Mouse (Mus musculus) forebrain, embryonic 10.5 days (tissue): ENCODE measurements around the gene Etfrf1. TPM values are rescaled to one million over a fixed set of nuclear protein-coding genes. Genes with fewer than 3 reads are reported as not detected.

Experiments used
- DNase-seq: peaks from one replicate; pipeline ENCODE4 v3.0.0-alpha.2; 2017; ENCODE audit warnings: low spot score; ENCODE audit errors: extremely low spot score
- H3K27ac ChIP-seq: fragments of 300-500 bp; sonication (generic); 2 replicates; pipeline ENCODE4 v1.5.1; 2016; ENCODE audit warnings: mild to moderate bottlenecking
- H3K27me3 ChIP-seq: fragments of 300-500 bp; sonication (generic); 2 replicates; pipeline ENCODE4 v1.6.1; 2016; ENCODE audit warnings: mild to moderate bottlenecking; ENCODE audit not compliant: poor library complexity, severe bottlenecking
- H3K36me3 ChIP-seq: fragments of 300-500 bp; sonication (generic); replicated peaks from 2 replicates; pipeline ENCODE4 v1.6.1; 2016; ENCODE audit warnings: mild to moderate bottlenecking, moderate library complexity
- H3K4me1 ChIP-seq: fragments of 300-500 bp; sonication (generic); 2 replicates; pipeline ENCODE4 v1.6.1; 2016
- H3K4me3 ChIP-seq: fragments of 300-500 bp; sonication (generic); 2 replicates; pipeline ENCODE4 v1.5.1; 2016; ENCODE audit warnings: mild to moderate bottlenecking, moderate library complexity
- H3K9me3 ChIP-seq: fragments of 300-500 bp; sonication (generic); 2 replicates; pipeline ENCODE4 v1.6.1; 2016; ENCODE audit warnings: mild to moderate bottlenecking, moderate library complexity
- whole genome bisulfite sequencing: fragments of 180-500 bp; shearing (Covaris S2); methylation state at CpG from one replicate; pipeline ENCODE4 v1.1.7; 2016; 5-methylcytosine and 5-hydroxymethylcytosine counted together
- polyA plus RNA-seq: library from polyadenylated mRNA; unstranded; fragments of >200 nt; fragmentation: Nextera tagmentation; extraction: Ambion mirVana; gene quantifications from 2 replicates; pipeline ENCODE4 v1.2.1, GENCODE M21; 2016

Gene Etfrf1
- polyA plus RNA-seq, 1 experiment from 2014 or later: 34.1 TPM

DNA sequence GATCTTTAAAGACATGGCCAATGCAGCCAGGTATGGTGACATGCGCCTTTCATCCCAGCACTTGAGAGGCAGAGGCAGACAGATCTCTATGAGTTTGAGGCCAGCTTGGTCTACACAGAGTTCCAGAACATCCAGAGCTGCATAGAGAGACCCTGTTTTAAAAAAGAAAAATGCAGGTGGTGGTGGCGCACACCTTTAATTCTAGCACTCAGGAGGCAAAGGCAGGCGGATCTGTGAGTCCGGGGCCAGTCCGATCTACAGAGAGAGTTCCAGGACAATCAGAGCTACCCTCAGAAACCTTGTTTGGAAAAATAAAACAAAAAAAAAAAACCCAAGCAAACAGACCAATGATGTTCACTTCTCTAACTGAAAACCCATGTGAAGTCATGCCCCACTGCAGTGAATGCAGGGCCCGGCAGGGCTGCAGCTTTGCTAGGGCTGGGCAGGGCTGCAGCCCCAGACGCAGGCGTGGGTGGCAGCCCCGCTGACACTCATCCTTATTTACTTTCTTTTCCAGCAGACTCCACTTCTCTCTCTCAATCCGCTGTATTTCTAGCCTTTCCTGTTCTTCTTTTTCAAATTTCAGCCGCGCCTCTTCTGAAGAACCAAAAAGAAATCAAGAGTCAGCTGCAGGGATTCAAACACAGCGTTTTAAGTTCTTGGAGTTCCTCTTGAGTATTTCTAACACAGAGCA lies 8.4 kb upstream of the Etfrf1 start:
- H3K9me3 ChIP-seq: no peaks in the 10 kb centered on the region
- H3K27ac ChIP-seq: no peak overlapping the region
- H3K4me1 ChIP-seq: no peaks in the 10 kb centered on the region
- no peak for DNase-seq
- 87% methylated on average over 13 of the region's 13 CpGs for WGBS
- no peaks in the 10 kb centered on the region for H3K36me3 ChIP-seq
- no peak overlapping the region for H3K4me3 ChIP-seq
- H3K27me3 ChIP-seq: no peaks in the 10 kb centered on the region

DNA sequence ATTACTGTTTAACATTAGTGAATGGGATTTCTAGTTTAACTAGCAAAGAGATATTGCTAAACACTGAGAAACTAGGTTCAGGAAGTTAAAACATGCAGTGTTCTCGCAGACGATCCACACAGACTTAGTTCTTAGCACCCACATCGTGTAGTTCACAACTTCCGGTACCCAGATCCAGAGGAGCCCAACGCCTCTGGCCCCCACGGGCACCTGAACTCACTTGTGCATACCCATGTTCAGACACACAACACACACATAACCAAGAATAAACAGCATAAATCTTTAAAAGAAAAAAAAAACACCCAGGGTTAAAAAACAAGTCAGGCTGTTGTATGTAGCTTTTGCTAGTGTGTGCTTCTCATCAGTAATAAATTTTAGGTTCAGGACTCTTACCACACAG lies 6.5 kb upstream of the Etfrf1 start:
- WGBS: 91% methylated on average over 6 of the region's 6 CpGs
- no peaks in the 10 kb centered on the region for H3K36me3 ChIP-seq
- DNase-seq: no peak
- H3K27ac ChIP-seq: no peak overlapping the region
- no peaks in the 10 kb centered on the region for H3K9me3 ChIP-seq
- no peak overlapping the region for H3K4me3 ChIP-seq
- no peaks in the 10 kb centered on the region for H3K27me3 ChIP-seq
- no peaks in the 10 kb centered on the region for H3K4me1 ChIP-seq

DNA sequence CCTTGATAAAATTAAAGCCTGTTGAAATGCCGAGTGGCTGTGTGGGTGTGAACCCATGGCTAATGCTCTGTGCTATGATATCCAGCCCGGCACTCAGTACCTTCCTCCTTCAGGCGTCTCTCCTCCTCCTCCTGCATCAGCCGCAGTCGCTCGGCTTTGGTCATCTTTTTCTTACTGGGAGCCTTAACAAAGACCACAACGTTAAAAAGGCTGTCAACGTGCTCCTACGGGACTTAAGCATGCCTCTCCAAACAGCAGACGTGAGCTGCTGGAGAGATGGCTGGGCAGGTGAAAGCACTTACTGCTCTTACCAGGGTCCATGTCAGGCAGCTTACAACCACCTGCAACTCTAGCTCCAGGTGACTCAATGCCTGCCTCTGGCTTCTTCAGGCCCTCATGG lies 5.8 kb upstream of the Etfrf1 start:
- H3K4me3 ChIP-seq: no peak overlapping the region
- H3K36me3 ChIP-seq: no peaks in the 10 kb centered on the region
- no peaks in the 10 kb centered on the region for H3K27me3 ChIP-seq
- H3K27ac ChIP-seq: no peak overlapping the region
- H3K4me1 ChIP-seq: peaks cover 3% of the 10 kb centered on the region
- WGBS: 70% methylated on average over 10 of the region's 10 CpGs
- H3K9me3 ChIP-seq: no peaks in the 10 kb centered on the region
- no peak for DNase-seq

DNA sequence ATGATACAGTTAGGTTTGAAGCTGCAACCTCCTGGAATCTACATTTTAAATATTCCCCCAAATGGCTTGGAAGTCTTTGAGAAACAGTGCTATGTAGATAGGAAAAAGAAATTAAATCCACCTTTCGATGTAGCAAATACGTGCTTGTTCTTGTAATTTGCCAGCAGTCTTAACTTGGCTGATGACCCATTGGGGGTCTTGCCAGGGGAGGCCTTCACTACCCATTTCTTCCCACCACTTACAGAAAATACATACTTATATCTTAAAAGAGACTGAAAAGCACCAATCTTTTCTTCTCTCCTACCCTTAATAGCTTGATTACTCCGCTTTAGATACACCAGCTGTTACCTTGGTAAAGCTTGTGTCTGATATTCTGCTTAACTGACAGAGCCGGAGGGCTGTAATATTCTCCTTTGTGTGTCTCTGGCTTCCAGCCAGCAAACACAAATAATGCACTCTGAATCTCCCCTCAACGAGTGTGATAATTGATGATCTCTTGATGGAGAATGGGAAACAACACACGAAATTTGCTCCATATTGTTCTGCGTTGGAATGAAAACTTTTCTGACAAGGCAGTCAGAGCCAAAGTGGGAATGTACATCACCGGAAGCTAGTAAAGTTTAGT lies 766 bp upstream of the Etfrf1 start:
- 0 out of 2 replicates have a peak overlapping the region, but pooled peaks have one; percentile 95 for H3K27ac ChIP-seq
- 47% methylated on average over 8 of the region's 8 CpGs for WGBS
- no peak for DNase-seq

DNA sequence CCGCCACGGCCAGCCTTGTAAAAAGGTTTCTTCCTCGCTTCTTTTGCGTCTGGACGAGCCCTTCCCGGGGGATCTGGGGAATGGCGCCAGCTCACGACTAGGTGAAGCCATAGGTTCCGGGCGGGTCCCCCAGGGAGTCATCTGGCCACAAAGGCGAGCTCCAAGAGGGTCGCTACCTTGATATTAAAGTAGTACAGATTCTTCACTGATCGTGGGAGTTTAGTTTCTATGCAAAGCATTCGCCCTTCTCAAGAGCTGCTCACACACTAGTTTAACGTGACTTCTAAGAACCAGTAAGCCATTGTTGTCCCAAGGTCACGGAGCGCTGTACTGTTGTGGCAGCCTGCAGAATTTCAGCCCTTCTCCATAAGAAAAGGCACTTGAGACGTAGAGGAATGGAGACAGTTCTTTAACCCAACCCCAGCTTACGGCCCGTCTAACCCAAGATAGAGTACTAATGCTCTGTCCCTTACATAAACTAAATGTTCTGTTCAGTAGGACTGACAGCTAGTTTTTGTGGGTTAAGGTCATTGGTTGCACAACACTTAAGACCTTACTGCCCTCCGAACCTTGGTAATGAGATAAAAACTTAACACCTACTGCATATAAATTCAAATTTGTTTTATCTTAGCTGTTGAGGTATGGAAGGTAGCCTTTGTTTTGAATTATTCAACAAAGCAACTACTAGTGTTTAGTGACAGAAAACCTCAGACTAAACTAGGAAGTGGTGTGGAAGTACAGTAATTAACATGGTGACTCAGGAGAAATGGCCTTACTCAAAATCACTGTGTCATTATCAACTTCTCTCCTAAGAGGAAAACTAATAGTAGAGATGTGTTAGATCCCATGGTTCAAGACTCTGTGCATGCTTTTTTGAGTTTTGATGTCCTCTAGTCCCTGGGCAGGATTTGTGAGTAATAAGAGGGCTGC lies 707 bp downstream of the Etfrf1 start:
- peak overlapping the region; percentile 77 for H3K4me3 ChIP-seq
- 4% methylated on average over 21 of the region's 21 CpGs for WGBS
- DNase-seq: no peak
- peak overlapping the region; percentile 95 for H3K27ac ChIP-seq
- no peaks in the 10 kb centered on the region for H3K9me3 ChIP-seq
- H3K4me1 ChIP-seq: peaks cover 18% of the 10 kb centered on the region
- H3K27me3 ChIP-seq: no peaks in the 10 kb centered on the region
- peaks cover 10% of the 10 kb centered on the region; the same call in 1 of the 2 replicates for H3K36me3 ChIP-seq

More for the DNA sequence above, 766 bp upstream of the Etfrf1 start:
- Histone ChIP-seq H3K36me3 (no peaks in the 10 kb centered on the region), H3K27me3 (no peaks in the 10 kb centered on the region), H3K9me3 (no peaks in the 10 kb centered on the region), H3K4me3 (peak overlapping the region; percentile 77), H3K4me1 (peaks cover 18% of the 10 kb centered on the region)

DNA sequence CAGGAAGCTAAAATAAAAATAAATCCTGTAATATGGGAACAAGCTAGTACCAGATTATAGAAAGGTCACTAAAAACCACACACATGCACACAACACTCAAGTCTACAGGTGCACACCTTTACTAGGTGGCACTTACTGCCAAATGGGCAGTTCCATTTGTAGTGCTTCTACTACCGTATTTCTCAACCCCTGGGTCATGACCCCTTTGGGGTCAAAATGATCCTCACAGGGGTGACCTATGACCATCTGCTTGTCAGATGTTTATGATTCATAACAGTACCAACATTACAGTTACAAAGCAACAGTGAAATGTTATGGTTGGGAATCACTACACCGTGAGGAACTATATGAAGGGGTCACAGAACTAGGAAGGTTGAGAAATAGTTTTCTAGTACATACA lies 3.0 kb downstream of the Etfrf1 start:
- 83% methylated on average over 2 of the region's 2 CpGs for WGBS
- H3K4me3 ChIP-seq: no peak overlapping the region
- no peak for DNase-seq

DNA sequence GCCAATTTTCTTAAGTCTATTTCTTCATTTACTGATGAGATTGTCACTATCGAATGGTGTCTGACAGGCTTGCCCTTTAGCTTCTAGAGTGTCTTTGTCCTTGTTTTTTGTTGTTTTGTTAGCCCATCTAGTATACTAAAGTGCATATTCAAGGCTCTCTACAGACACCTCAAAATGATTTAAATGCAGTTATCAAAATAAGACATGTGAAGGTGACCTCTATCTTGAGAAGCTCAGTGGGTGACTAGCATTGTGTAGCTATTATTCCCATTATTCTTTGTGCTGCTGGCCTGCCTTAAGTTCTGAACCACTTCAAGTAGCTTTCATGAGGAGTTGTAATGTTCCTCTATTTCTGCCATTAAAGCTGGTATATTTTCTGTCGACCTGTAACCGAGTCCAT lies 4.9 kb downstream of the Etfrf1 start:
- H3K27ac ChIP-seq: no peak overlapping the region
- 90% methylated on average over 3 of the region's 3 CpGs for WGBS
- DNase-seq: no peak
- peaks cover 37% of the 10 kb centered on the region for H3K36me3 ChIP-seq
- peaks cover 11% of the 10 kb centered on the region for H3K4me1 ChIP-seq
- no peaks in the 10 kb centered on the region for H3K27me3 ChIP-seq
- H3K4me3 ChIP-seq: no peak overlapping the region
- no peaks in the 10 kb centered on the region for H3K9me3 ChIP-seq

More for the DNA sequence above, 3.0 kb downstream of the Etfrf1 start:
- Histone ChIP-seq H3K4me1 (peaks cover 18% of the 10 kb centered on the region), H3K9me3 (no peaks in the 10 kb centered on the region), H3K36me3 (peaks cover 20% of the 10 kb centered on the region), H3K27ac (no peak overlapping the region), H3K27me3 (no peaks in the 10 kb centered on the region)

DNA sequence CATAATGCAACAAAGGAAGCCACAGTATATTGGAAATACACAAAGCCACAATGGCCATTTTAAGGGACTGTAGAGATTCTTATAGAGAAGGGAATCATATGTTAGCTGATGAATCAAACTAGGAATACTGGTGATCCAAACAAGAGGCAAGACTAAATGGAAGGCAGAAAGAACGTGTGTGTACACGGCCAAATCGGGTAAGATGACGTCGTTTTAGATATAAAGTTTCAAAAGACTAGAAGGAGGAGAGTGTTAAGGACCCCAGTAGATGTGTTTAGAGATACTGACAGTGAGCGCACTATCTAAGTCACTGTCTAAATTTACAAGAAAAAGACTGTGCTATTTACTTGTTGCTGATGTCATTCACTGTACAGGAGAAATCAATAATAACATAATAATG lies 13.3 kb downstream of the Etfrf1 start:
- H3K27ac ChIP-seq: no peak overlapping the region
- H3K4me3 ChIP-seq: no peak overlapping the region
- 94% methylated on average over 6 of the region's 6 CpGs for WGBS
- no peaks in the 10 kb centered on the region for H3K9me3 ChIP-seq
- H3K4me1 ChIP-seq: no peaks in the 10 kb centered on the region
- no peak for DNase-seq
- H3K27me3 ChIP-seq: no peaks in the 10 kb centered on the region
- peaks cover 61% of the 10 kb centered on the region for H3K36me3 ChIP-seq

DNA sequence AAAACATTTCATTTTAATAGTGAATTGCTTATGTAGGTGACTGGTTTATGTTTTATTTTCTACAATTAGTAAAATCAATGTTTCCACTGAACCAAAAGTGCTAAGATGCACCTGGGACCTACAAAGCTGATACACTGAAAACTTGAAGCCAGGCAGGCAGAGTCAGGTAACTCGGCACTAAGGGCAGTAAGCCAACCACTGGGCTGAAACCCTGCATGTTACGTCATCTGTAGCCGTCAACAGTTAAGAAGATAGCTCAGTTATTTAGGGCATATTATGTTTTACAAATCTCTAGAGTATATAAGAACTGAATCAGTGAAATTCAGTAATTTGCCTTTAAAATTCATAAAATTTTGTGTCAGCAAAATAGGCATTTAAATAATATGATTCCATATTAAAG lies 15.4 kb downstream of the Etfrf1 start:
- Histone ChIP-seq H3K9me3 (no peaks in the 10 kb centered on the region), H3K27me3 (no peaks in the 10 kb centered on the region), H3K4me3 (no peak overlapping the region), H3K36me3 (peaks cover 63% of the 10 kb centered on the region), H3K4me1 (no peaks in the 10 kb centered on the region), H3K27ac (no peak overlapping the region)
- no peak for DNase-seq
- 94% methylated on average over 3 of the region's 3 CpGs for WGBS

DNA sequence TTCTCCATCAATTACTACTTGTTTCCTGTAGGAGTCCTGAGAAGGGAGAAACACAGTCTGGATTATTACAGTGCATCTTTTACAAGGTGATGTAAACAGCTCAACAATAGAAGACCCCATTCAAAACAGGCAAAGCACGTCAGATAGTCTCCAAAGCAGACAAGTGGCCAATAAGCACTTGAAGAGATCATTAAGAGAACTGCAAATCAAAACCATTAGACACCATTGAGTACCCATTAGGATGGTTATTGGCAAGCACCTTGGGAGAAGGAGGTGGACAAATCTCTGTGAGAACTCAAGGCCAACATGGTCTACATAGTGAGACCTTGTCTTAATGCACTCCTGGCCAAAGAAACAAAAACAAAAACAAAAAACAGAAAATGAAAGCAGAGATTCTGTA lies 23.5 kb downstream of the Etfrf1 start:
- Histone ChIP-seq H3K4me1 (no peaks in the 10 kb centered on the region), H3K4me3 (no peak overlapping the region), H3K27ac (no peak overlapping the region), H3K27me3 (no peaks in the 10 kb centered on the region), H3K36me3 (peaks cover 60% of the 10 kb centered on the region), H3K9me3 (no peaks in the 10 kb centered on the region)
- 84% methylated on average over 1 of the region's 1 CpGs for whole genome bisulfite sequencing
- no peak for DNase-seq

DNA sequence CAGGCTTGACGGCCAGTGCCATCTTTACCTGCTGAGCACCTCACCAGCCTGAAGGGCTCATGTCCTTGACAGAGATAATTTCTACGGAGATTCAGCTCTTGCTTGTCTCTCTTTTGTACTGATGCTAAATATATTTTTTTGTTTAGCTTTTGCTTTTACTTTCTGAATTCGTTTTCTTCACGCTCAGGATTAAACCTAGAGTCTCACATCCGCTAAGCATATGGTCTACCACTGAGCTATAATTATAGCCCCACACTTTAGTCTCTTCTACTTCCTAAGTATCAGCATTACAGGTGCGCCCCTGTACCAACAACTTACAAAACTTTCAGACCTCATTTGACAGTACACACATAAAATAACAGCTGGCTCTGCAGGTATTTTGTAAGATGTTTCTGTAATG lies 24.4 kb downstream of the Etfrf1 start:
- 89% methylated on average over 6 of the region's 6 CpGs for WGBS
- Histone ChIP-seq H3K4me1 (no peaks in the 10 kb centered on the region), H3K9me3 (no peaks in the 10 kb centered on the region), H3K36me3 (peaks cover 61% of the 10 kb centered on the region), H3K27ac (no peak overlapping the region), H3K4me3 (no peak overlapping the region), H3K27me3 (no peaks in the 10 kb centered on the region)
- DNase-seq: no peak

DNA sequence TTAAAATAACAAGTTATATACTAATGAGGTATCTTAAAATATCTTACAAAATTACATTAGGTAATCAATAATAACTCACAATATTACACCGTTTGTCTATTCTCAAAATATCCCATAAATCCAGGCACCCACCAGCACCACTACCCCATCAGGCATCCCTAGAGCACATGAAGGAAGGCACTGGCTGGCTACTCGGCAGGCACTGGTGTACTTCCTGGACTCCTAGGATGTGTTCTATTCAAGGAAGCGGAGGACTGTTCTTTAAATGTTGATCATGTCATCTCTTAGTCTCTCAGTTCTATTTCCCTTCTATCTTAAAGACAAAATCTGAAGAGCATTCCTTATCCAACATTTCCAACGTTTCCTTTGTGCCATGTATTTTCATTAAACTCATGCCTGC lies 26.2 kb downstream of the Etfrf1 start:
- WGBS: 91% methylated on average over 4 of the region's 4 CpGs
- Histone ChIP-seq H3K4me1 (no peaks in the 10 kb centered on the region), H3K4me3 (no peak overlapping the region), H3K9me3 (no peaks in the 10 kb centered on the region), H3K27me3 (no peaks in the 10 kb centered on the region), H3K27ac (no peak overlapping the region), H3K36me3 (peaks cover 59% of the 10 kb centered on the region)
- no peak for DNase-seq

DNA sequence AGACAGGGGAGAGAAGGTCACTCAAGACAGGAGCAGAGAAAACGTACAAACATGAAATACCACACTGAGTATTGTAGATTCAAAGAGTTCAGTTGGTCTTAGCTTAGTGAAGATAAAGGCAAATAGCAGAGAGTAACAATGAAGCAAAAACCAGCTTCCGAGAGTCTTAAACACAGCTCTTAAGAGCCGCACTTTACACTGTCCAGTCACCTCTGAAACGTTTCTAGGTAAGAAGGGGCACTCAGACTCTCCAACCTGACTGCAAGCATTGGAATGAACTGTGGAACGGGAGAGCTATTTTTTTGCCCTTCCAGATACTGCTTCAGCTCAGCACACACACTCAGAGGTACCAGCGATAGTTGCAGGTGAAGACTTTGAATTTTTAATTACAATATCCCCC lies 29.4 kb downstream of the Etfrf1 start:
- Histone ChIP-seq H3K27ac (no peak overlapping the region), H3K4me3 (no peak overlapping the region), H3K27me3 (no peaks in the 10 kb centered on the region), H3K9me3 (no peaks in the 10 kb centered on the region), H3K36me3 (peaks cover 60% of the 10 kb centered on the region), H3K4me1 (no peaks in the 10 kb centered on the region)
- 89% methylated on average over 6 of the region's 6 CpGs for WGBS
- no peak for DNase-seq
